Mouse (Mus musculus): ENCODE measurements around the gene Klhl32. TPM values are rescaled to one million over a fixed set of nuclear protein-coding genes. Genes with fewer than 3 reads are reported as not detected.

The Klhl32 gene
- polyA plus RNA-seq, 1 experiment from 2014 or later, result 12.0 TPM

DNA sequence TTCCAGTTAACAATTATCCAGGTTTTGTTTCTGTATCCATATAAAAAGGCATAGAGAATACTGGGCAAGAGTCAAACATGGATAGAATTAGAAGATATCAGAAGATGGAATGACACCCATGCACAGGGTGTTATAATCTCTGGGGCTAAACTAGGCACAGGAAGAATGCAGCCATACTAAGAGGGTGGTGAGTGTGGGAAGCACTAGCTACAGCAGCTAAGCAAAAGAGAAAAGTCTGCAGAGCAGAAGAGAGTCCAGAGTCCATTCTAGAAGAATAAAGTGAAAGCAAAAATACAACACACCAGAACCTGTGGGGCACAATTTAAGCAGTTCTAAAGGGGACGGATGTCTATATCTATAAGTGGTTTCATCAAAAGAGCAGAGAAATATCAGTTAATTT, 61.6 kb downstream of the Klhl32 start:
- no peak overlapping the region for H3K9ac ChIP-seq (ENCODE audit: low read length)
- H3K36me3 ChIP-seq (ENCODE audit: control insufficient read depth, insufficient read depth, low read length), result no peaks in the 10 kb centered on the region
- no peak overlapping the region for H3K4me3 ChIP-seq (ENCODE audit: low read depth, low read length)
- ATAC-seq (no peak), DNase-seq (ENCODE audit: low spot score) (no peak)
- H3K4me2 ChIP-seq (ENCODE audit: low read length), result no peak overlapping the region
- H3K27me3 ChIP-seq (replicated peaks; ENCODE audit: control insufficient read depth, insufficient read depth, low read length), result no peaks in the 10 kb centered on the region
- peaks cover 7% of the 10 kb centered on the region; the same call in 1 of the 2 replicates for H3K4me1 ChIP-seq (ENCODE audit: control insufficient read depth, insufficient read depth, low read length)
- H3K27ac ChIP-seq (ENCODE audit: low read depth, low read length), result no peak overlapping the region
- H3K9me3 ChIP-seq (replicated peaks; ENCODE audit: control insufficient read depth, low read length), result no peaks in the 10 kb centered on the region
- 100% methylated on average over 1 of the region's 1 CpGs for WGBS

DNA sequence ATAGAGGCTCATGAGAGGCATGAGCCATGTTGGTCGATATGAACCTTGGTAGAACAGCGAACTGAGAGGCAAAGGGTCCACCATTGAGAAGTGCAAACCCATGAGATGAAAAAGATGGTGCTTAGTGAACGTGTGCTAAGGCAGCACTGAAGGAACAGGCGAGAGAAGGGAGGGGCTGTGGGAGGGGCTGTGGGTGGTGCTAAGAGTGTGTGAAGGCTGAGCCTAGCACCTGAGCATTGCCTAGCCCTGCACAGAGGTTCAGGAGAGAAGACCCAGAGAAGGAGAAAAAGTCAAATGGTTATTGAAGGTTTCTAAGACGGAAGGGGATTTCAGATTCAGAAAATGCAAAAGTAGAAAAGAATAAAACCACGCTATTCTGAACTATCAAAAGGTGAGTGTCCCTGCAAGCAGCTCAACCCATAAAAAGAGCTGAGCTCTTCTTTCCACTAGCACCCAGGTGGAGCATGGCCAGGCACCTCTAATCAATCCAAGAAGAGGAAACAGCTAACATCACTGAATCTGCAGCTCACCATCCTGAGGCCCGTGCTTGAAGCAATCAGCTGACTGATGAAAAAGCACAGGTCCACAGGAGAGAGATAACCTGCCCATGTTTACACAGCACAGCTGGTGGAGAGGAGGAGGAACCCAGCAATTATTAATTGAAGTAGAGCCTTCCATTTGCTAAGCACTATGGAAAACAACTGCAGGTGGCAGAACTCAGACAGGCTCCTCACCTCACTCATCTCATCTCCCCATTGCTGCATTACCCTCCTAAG, 65.0 kb downstream of the Klhl32 start:
- Histone ChIP-seq H3K9ac (ENCODE audit: low read length) (no peak overlapping the region), H3K36me3 (ENCODE audit: control insufficient read depth, insufficient read depth, low read length) (no peaks in the 10 kb centered on the region), H3K9me3 (replicated peaks; ENCODE audit: control insufficient read depth, low read length) (no peaks in the 10 kb centered on the region), H3K4me3 (ENCODE audit: low read depth, low read length) (no peak overlapping the region), H3K27ac (ENCODE audit: low read depth, low read length) (no peak overlapping the region), H3K27me3 (replicated peaks; ENCODE audit: control insufficient read depth, insufficient read depth, low read length) (no peaks in the 10 kb centered on the region), H3K4me1 (ENCODE audit: control insufficient read depth, insufficient read depth, low read length) (no peaks in the 10 kb centered on the region), H3K4me2 (ENCODE audit: low read length) (no peak overlapping the region)
- WGBS, result 67% methylated on average over 7 of the region's 7 CpGs
- DNase-seq (ENCODE audit: low spot score) (no peak), ATAC-seq (no peak)

DNA sequence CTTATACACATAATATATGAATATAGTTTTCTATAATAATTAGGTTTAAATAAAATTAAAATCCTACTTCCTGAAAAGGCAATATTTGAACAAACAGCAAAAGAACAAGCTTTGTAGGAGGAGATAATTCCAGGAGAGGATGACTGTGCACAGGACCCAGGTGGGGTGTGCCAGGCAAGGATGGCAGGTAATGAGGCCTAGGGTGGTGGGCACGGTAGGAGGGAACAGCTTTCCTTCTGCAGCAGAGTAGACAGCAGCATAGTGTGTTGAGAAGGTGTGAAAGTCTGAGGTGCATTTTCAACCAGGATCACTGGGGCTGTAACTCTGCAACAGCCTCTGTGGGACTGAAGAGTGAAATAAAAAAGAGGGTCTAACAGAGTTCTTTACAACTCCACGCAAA, 85.0 kb downstream of the Klhl32 start:
- 76% methylated on average over 2 of the region's 2 CpGs for WGBS
- Histone ChIP-seq H3K36me3 (ENCODE audit: control insufficient read depth, insufficient read depth, low read length) (no peaks in the 10 kb centered on the region), H3K4me1 (ENCODE audit: control insufficient read depth, insufficient read depth, low read length) (no peaks in the 10 kb centered on the region), H3K9me3 (replicated peaks; ENCODE audit: control insufficient read depth, low read length) (no peaks in the 10 kb centered on the region), H3K27me3 (replicated peaks; ENCODE audit: control insufficient read depth, insufficient read depth, low read length) (no peaks in the 10 kb centered on the region), H3K27ac (ENCODE audit: low read depth, low read length) (no peak overlapping the region), H3K9ac (ENCODE audit: low read length) (no peak overlapping the region), H3K4me2 (ENCODE audit: low read length) (no peak overlapping the region), H3K4me3 (ENCODE audit: low read depth, low read length) (no peak overlapping the region)
- no peak for ATAC-seq
- no peak for DNase-seq (ENCODE audit: low spot score)

DNA sequence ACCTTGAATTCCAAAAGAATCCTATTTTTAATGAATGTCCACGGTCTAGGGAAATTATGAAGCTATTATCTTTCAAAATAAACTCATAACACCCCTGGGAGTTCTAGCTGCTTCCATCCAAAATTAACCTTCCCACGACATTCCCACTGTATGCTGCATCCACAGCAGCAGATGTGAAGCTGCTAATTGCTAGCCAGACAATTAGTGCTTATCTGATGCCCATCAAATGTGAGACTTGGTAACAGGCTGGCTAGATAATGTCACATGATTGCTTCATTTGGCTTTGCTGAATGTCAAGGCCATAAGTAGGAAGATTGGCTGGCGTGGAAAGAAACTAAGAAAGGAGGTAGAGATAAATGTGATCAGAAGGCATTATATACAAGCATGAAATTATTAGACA, 85.5 kb downstream of the Klhl32 start:
- H3K9ac ChIP-seq (ENCODE audit: low read length), result no peak overlapping the region
- WGBS, result 63% methylated on average over 3 of the region's 3 CpGs
- no peak overlapping the region for H3K4me3 ChIP-seq (ENCODE audit: low read depth, low read length)
- no peaks in the 10 kb centered on the region for H3K27me3 ChIP-seq (replicated peaks; ENCODE audit: control insufficient read depth, insufficient read depth, low read length)
- no peaks in the 10 kb centered on the region for H3K9me3 ChIP-seq (replicated peaks; ENCODE audit: control insufficient read depth, low read length)
- ATAC-seq (no peak), DNase-seq (ENCODE audit: low spot score) (peak; percentile 49)
- no peak overlapping the region for H3K27ac ChIP-seq (ENCODE audit: low read depth, low read length)
- H3K4me2 ChIP-seq (ENCODE audit: low read length), result no peak overlapping the region
- H3K4me1 ChIP-seq (ENCODE audit: control insufficient read depth, insufficient read depth, low read length), result no peaks in the 10 kb centered on the region
- H3K36me3 ChIP-seq (ENCODE audit: control insufficient read depth, insufficient read depth, low read length), result no peaks in the 10 kb centered on the region

DNA sequence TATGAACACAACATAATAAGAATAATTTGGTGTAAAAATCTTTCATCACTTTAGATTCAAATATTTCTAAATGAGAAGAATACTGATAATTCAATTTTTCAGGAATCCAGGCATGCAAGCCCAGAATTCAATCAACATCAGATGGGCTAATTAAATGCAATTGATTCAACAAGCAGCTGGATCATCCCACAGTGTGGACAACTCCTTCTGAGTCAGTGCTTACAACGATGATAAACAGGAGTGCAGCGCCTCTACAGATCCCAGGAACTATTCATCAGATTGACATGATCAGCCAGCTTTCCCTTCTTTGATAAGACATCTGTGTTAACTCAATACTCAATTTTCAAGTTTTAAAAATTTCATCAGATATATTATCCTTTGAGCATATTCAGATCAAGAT, 86.4 kb downstream of the Klhl32 start:
- DNase-seq (ENCODE audit: low spot score), result peak; percentile 17
- Histone ChIP-seq H3K36me3 (ENCODE audit: control insufficient read depth, insufficient read depth, low read length) (no peaks in the 10 kb centered on the region), H3K9me3 (replicated peaks; ENCODE audit: control insufficient read depth, low read length) (no peaks in the 10 kb centered on the region), H3K4me1 (ENCODE audit: control insufficient read depth, insufficient read depth, low read length) (no peaks in the 10 kb centered on the region), H3K4me2 (ENCODE audit: low read length) (no peak overlapping the region), H3K27ac (ENCODE audit: low read depth, low read length) (no peak overlapping the region), H3K9ac (ENCODE audit: low read length) (no peak overlapping the region), H3K27me3 (replicated peaks; ENCODE audit: control insufficient read depth, insufficient read depth, low read length) (no peaks in the 10 kb centered on the region), H3K4me3 (ENCODE audit: low read depth, low read length) (no peak overlapping the region)
- no peak; the same call in 1 of the 2 replicates for ATAC-seq
- 89% methylated on average over 2 of the region's 2 CpGs for WGBS

DNA sequence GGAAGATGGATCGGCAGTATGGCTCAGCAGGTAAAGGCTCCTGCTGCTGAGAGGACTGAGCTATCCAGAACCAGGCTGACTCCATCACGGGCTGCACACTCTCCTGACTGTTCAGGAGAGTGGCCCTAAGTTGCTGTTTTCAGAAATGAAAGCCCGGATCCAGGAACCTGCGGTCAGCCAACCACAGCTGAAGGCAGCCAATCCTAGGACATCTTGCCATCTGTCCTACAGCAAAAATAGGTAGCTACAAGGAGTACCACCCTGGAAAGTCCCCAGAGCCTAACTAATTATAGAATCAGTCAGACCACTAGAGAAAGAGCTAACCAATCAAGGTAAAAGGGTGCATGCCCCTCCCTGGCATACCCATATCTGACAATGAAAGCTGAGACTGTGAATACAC, 87.5 kb downstream of the Klhl32 start:
- no peak overlapping the region for H3K4me3 ChIP-seq (ENCODE audit: low read depth, low read length)
- 89% methylated on average over 4 of the region's 4 CpGs for WGBS
- H3K27me3 ChIP-seq (replicated peaks; ENCODE audit: control insufficient read depth, insufficient read depth, low read length), result no peaks in the 10 kb centered on the region
- ATAC-seq (no peak), DNase-seq (ENCODE audit: low spot score) (no peak)
- no peak overlapping the region for H3K27ac ChIP-seq (ENCODE audit: low read depth, low read length)
- no peaks in the 10 kb centered on the region for H3K9me3 ChIP-seq (replicated peaks; ENCODE audit: control insufficient read depth, low read length)
- H3K36me3 ChIP-seq (ENCODE audit: control insufficient read depth, insufficient read depth, low read length), result no peaks in the 10 kb centered on the region
- no peak overlapping the region for H3K4me2 ChIP-seq (ENCODE audit: low read length)
- no peaks in the 10 kb centered on the region for H3K4me1 ChIP-seq (ENCODE audit: control insufficient read depth, insufficient read depth, low read length)
- no peak overlapping the region for H3K9ac ChIP-seq (ENCODE audit: low read length)

DNA sequence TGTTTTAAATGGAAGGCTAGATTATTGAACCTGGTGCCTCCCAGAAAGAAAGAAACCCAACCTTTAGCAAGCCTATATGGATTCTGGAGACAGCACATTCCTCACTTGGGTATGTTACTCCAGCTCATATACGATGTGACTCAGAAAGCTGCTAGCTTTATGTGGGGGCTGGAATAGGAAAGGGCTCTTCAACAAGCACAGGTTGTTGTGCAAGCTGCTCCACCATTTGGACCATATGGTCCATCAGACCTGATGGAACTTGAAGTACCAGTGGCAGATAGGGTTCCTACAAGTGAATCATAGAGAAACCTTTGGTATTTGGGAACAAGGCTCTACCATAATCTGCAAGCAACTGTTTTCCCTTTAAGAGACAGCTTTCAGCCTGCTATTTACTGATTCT, 92.0 kb downstream of the Klhl32 start:
- Histone ChIP-seq H3K9me3 (replicated peaks; ENCODE audit: control insufficient read depth, low read length) (no peaks in the 10 kb centered on the region), H3K4me3 (ENCODE audit: low read depth, low read length) (no peak overlapping the region), H3K27me3 (replicated peaks; ENCODE audit: control insufficient read depth, insufficient read depth, low read length) (no peaks in the 10 kb centered on the region), H3K27ac (ENCODE audit: low read depth, low read length) (no peak overlapping the region), H3K9ac (ENCODE audit: low read length) (no peak overlapping the region), H3K4me2 (ENCODE audit: low read length) (no peak overlapping the region), H3K36me3 (ENCODE audit: control insufficient read depth, insufficient read depth, low read length) (no peaks in the 10 kb centered on the region), H3K4me1 (ENCODE audit: control insufficient read depth, insufficient read depth, low read length) (no peaks in the 10 kb centered on the region)
- WGBS, result 90% methylated on average over 1 of the region's 1 CpGs
- no peak for DNase-seq (ENCODE audit: low spot score)
- no peak for ATAC-seq

DNA sequence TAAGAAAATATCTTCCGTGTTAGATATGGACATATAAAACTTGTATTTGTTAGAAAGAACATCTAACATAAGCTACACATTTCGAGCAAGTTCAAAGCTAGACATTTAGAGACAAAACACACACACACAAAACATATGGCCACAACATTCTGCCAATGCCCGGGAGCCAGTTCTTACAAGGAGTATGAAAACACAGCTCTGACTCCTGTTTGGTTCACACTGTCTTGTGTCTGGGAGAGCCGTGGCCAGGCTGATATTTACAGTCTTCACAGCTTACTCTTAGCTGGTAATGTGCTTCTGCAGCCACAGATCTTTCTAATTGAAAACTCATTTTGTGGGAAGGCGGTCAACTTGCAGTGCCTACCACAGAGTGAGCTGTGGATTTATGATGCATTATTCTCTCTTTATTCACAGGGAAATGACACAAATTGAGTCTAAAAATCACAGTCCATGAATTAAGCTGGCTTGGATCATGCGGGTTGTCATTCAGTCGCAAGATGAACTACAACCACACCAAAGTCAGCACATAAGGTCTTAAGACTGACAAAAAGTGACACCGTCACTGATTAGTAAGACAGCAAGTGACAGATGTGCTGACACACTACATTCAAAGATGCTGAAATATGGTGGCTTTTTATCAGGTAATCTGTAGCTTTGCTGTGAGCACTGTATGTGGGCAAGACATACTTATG, 98.3 kb downstream of the Klhl32 start:
- peak; percentile 34; the same call in 1 of the 2 replicates for ATAC-seq

DNA sequence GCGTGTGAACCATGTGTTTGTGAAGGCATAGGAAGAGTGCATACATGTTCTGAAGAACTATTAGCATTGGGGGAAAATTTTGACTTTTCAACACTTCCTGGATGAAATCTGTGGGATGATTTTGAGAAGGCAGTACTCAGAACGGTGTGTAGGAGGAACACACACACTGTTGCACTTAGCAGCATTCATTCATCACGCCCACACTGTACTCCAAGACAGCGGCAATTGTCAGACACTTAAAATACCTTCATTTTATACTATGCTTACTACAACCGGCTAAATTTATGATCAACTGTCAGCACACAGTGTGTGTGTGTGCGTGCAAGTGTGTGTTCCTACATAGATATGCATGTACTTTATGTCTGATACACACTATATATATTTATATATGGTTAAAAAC, 113.8 kb downstream of the Klhl32 start:
- Histone ChIP-seq H3K4me2 (ENCODE audit: low read length) (no peak overlapping the region), H3K27me3 (replicated peaks; ENCODE audit: control insufficient read depth, insufficient read depth, low read length) (no peaks in the 10 kb centered on the region), H3K4me1 (ENCODE audit: control insufficient read depth, insufficient read depth, low read length) (no peaks in the 10 kb centered on the region), H3K4me3 (ENCODE audit: low read depth, low read length) (no peak overlapping the region), H3K9ac (ENCODE audit: low read length) (no peak overlapping the region), H3K36me3 (ENCODE audit: control insufficient read depth, insufficient read depth, low read length) (no peaks in the 10 kb centered on the region), H3K9me3 (replicated peaks; ENCODE audit: control insufficient read depth, low read length) (no peaks in the 10 kb centered on the region), H3K27ac (ENCODE audit: low read depth, low read length) (no peak overlapping the region)
- ATAC-seq (no peak), DNase-seq (ENCODE audit: low spot score) (no peak)
- 91% methylated on average over 6 of the region's 6 CpGs for WGBS

More for the DNA sequence above, 98.3 kb downstream of the Klhl32 start:
- DNase-seq (ENCODE audit: low spot score), result peak; percentile 10
- Histone ChIP-seq H3K4me3 (ENCODE audit: low read depth, low read length) (no peak overlapping the region), H3K36me3 (ENCODE audit: control insufficient read depth, insufficient read depth, low read length) (no peaks in the 10 kb centered on the region), H3K4me2 (ENCODE audit: low read length) (no peak overlapping the region), H3K27me3 (replicated peaks; ENCODE audit: control insufficient read depth, insufficient read depth, low read length) (no peaks in the 10 kb centered on the region), H3K9ac (ENCODE audit: low read length) (no peak overlapping the region), H3K9me3 (replicated peaks; ENCODE audit: control insufficient read depth, low read length) (no peaks in the 10 kb centered on the region), H3K4me1 (ENCODE audit: control insufficient read depth, insufficient read depth, low read length) (no peaks in the 10 kb centered on the region), H3K27ac (ENCODE audit: low read depth, low read length) (no peak overlapping the region)
- WGBS, result 80% methylated on average over 8 of the region's 8 CpGs
